12 mouse cellular contexts compared by ENCODE assay signal in the genomic region with DNA sequence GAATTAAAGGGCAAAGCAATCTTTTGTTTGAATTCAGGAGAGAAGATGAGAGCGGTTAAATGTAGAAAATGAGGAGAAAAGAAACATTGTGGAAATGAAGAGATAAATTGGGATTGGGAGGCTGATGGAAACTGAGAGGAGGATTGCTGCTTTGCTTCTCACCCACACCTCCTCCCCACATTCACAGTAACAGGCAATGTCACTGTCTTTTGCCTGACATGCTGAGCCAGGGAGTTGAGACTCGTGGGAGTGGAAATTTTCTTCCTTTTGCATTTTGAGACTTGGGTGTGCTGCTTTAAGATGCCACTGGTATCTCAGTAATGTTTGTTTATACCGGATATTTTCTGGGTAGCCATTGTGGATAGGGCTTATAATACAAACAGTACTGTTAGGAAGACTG.
DNase-seq lines count a peak whose midpoint lies in the region; ATAC-seq and TF ChIP-seq lines count a peak whose summit lies in the region.
"Had no signal": no experiment of that assay in that cellular context is flagged by ENCODE, and none has a peak within 500 bp of the region (broad histone marks: within the 10 kb centered on the region; RNA-seq: fewer than 3 reads in every experiment).

No protein-coding gene starts in this region.

- 0 out of 2 replicates have a peak, but pooled peaks cover 2% of the 10 kb centered on the region for H3K36me3 ChIP-seq in kidney, embryonic 16.5 days (ENCODE audit: insufficient read depth, low read length)
- H3K36me3 ChIP-seq in lung, embryonic 14.5 days (ENCODE audit: insufficient read depth), result no peaks in the 10 kb centered on the region
- H3K36me3 ChIP-seq: midbrain, embryonic 15.5 days had no signal

- DNase-seq in gastrocnemius, adult 2 months, result no peak
- no peak for DNase-seq in gastrocnemius, adult 8-10 months (ENCODE audit: low spot score in 2 of 2)
- DNase-seq in kidney, postnatal 10 days, result no peak
- DNase-seq in lung, embryonic 14.5 days, result peak; percentile 27
- DNase-seq in lung, postnatal 4 days, result no peak
- peak; percentile 41 for DNase-seq in lung, postnatal 25 days (ENCODE audit: low spot score)
- no peak for DNase-seq in natural killer cell, adult 2 months (ENCODE audit: low spot score in 2 of 2)
- DNase-seq: cerebellum, postnatal 36 days had no signal

- ATAC-seq in kidney, embryonic 16.5 days (ENCODE audit: low FRiP score, low TSS enrichment), result peak; percentile 39; the same call in 1 of the 2 replicates
- ATAC-seq in lung, embryonic 14.5 days (ENCODE audit: insufficient read depth), result no peak
- ATAC-seq: forebrain, embryonic 16.5 days; midbrain, embryonic 15.5 days had no signal

- intact Hi-C loops in gastrocnemius, adult 2 months (cut with DNase I), result no loop called here

- H3K9ac ChIP-seq in kidney, embryonic 16.5 days (replicated peaks; ENCODE audit: low read length), result no peak overlapping the region
- no peak overlapping the region; the same call in 1 of the 2 replicates for H3K9ac ChIP-seq in lung, embryonic 14.5 days
- H3K9ac ChIP-seq: liver, embryonic 14.5 days; midbrain, embryonic 15.5 days had no signal

- no peaks in the 10 kb centered on the region for H3K27me3 ChIP-seq in kidney, embryonic 16.5 days (ENCODE audit: insufficient read depth, low read length)
- H3K27me3 ChIP-seq in lung, embryonic 14.5 days (ENCODE audit: insufficient read depth, low read length), result no peaks in the 10 kb centered on the region
- H3K27me3 ChIP-seq: midbrain, embryonic 15.5 days had no signal

- peak overlapping the region; percentile 66 for H3K27ac ChIP-seq in gastrocnemius, adult 2 months
- H3K27ac ChIP-seq in kidney, embryonic 16.5 days (ENCODE audit: low read length), result peak overlapping the region; percentile 51
- peak overlapping the region; percentile 69; the same call in 1 of the 2 replicates for H3K27ac ChIP-seq in lung, embryonic 14.5 days (ENCODE audit: low read depth)
- H3K27ac ChIP-seq: liver, embryonic 14.5 days; midbrain, embryonic 15.5 days had no signal

- TF ChIP-seq CTCF in gastrocnemius, adult 2 months (IDR thresholded peaks at IDR 0.05), result no peak
- TF ChIP-seq CTCF in lung, embryonic 14.5 days (IDR thresholded peaks at IDR 0.05; ENCODE audit: low read depth), result no peak

- 33% methylated on average over 3 of the region's 3 CpGs for WGBS in kidney, embryonic 16.5 days
- WGBS in lung, embryonic 14.5 days, result 25% methylated on average over 3 of the region's 3 CpGs

- no peaks in the 10 kb centered on the region for H3K9me3 ChIP-seq in kidney, embryonic 16.5 days (ENCODE audit: low read length)
- H3K9me3 ChIP-seq in lung, embryonic 14.5 days (ENCODE audit: low read depth, low read length), result no peaks in the 10 kb centered on the region
- H3K9me3 ChIP-seq: midbrain, embryonic 15.5 days had no signal

- no peak overlapping the region for H3K4me3 ChIP-seq in gastrocnemius, adult 2 months
- no peak overlapping the region for H3K4me3 ChIP-seq in kidney, embryonic 16.5 days (ENCODE audit: low read length)
- no peak overlapping the region for H3K4me3 ChIP-seq in lung, embryonic 14.5 days (ENCODE audit: low read depth, low read length)
- H3K4me3 ChIP-seq: midbrain, embryonic 15.5 days had no signal

- H3K4me2 ChIP-seq in kidney, embryonic 16.5 days (replicated peaks; ENCODE audit: low read depth, low read length), result peak overlapping the region; percentile 37
- H3K4me2 ChIP-seq in lung, embryonic 14.5 days, result peak overlapping the region; percentile 31; the same call in 1 of the 2 replicates
- H3K4me2 ChIP-seq: midbrain, embryonic 15.5 days had no signal

- peaks cover 26% of the 10 kb centered on the region for H3K4me1 ChIP-seq in kidney, embryonic 16.5 days (ENCODE audit: insufficient read depth, low read length)
- H3K4me1 ChIP-seq in lung, embryonic 14.5 days (ENCODE audit: insufficient read depth), result peaks cover 7% of the 10 kb centered on the region

Comparison
In these comparisons a context has a peak if more than half of its experiments do, and no peak if none do; other contexts are left out.
1. DNase-seq: peak in lung, embryonic 14.5 days (single experiment) and lung, postnatal 25 days (single experiment); none in gastrocnemius, adult 2 months (single experiment), gastrocnemius, adult 8-10 months (0 of 2), kidney, postnatal 10 days (single experiment), lung, postnatal 4 days (0 of 2) and natural killer cell, adult 2 months (0 of 2).
2. Peak in every context shown above with its lines, with median percentiles within 50 percentile points of each other: H3K27ac ChIP-seq.